Mouse (Mus musculus) stomach, postnatal 0 days (tissue): ENCODE measurements around the gene Nsmce1.

ENCODE experiments used
- CTCF ChIP-seq: IDR thresholded peaks from 2 replicates; pipeline ENCODE4 v1.5.1; 2016; ENCODE audit warnings: antibody characterized with exemption, low read depth, mild to moderate bottlenecking, moderate library complexity
- EP300 ChIP-seq: optimal IDR thresholded peaks from 2 replicates; pipeline ENCODE3; 2016; ENCODE audit warnings: antibody characterized with exemption

DNA sequence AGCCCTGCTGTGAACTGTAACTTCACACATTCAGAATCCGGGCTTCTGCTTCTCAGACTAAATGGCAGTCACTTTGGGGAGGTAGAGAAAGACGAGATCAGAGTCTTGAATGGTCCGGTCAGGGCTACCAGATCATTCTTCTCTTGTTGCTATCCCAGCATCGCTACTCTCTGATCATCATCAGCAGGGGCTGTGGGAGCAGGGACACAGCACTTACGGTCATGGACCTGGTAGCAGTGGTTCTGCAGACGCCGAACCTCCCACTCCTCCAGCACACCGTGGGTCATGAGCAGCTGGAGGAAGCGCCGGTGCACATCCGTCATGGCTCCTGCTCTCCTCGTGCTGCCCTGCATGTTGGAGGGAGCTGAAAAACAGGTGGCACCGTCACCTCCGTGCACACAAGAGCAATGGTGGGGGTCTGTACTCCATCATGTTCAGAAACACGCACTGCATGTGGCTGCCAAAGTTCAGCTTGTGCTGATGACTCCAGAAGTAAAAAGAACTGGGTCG is 5.2 kb downstream of the Nsmce1 start:
- no peak for TF ChIP-seq CTCF
- no peak for TF ChIP-seq EP300
